Mouse (Mus musculus): ENCODE results near the gene Cux2.

DNA sequence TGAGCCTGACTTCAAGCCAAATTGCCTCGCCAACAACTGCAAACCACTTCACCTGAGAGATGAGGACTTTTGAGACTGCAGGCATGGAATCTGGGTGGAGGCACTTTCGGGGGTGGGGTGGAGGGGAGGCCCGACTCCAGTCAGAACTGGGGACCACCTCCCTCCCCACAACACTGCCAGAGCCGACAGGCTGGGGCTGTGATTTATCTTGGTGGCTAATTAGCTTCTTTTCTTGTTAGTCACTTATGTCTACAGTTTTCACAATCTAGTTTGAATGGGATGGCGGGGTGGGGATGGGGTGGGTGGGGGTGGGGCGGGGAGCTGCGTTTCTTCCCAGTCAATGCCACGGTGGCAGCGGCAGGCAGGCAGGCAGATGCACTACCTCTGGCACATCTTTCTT, 125.5 kb downstream of the Cux2 start:
- TF ChIP-seq POLR2A (IDR thresholded peaks at IDR 0.05; ENCODE audit: borderline replicate concordance, extremely low read depth, low read depth, low read length) (no peak), CTCF (IDR thresholded peaks at IDR 0.05; ENCODE audit: insufficient read depth, low read length) (no peak)
